Mouse (Mus musculus) layer of hippocampus, postnatal 36 days (tissue): ENCODE measurements at regions not wholly inside any gene's neighbourhood (a gene's known extent, or its start where the extent isn't known, plus 50 kb on each side); places are given as distances from the start of the nearest gene placed in this dataset.
"Not testable (repeated sequence)": the region's sequence is repeated elsewhere in the genome, so short reads cannot be mapped to it uniquely, and the experiment has no call there.

Experiments
- DNase-seq, 2 experiments: peaks; one replicate each; pipeline ENCODE4 v3.0.0; 2022

DNA sequence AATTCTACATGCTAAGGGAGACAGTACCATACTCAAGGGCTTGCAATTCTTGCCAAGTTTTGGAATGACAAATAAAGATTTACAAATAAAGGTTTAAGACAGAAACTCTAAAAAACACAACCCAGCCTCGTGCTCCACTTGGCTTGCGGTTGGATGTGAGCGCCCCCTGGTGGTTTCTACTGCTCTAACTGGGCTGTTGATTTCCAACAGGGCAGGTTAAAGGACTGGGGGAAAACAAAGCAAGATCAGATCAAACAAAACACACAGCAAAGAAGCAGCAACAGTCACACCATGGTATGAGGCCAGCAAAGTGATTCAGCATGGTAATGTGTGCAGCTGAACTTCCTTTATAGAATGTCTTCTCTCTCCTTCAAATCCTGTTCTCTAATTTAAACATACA lies 339.2 kb downstream of the Adam3 start:
- peak; percentile 63 to 77 for DNase-seq

DNA sequence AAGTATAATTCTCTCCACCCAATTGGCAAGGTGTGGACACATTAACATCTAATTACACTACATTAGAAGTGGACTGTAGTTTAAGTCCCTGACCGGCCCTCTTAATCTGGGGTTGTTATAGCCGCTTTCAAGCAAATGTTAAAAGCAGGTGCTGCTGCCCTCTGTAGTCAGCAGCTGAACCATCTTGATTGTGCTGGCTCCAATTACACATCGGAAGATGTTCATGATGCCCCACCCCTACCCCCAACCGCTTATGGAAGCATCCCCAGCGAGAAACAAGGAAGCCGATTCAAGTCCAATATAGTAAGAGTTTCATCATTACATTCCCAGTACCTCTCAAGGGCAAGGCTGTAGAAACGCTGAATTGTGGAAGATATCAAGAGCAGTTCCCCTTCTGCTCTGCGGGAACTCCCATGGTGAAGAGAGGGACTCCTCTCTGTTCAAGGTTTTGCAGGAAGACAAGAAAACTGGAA lies 341.7 kb downstream of the Adam3 start:
- DNase-seq = no peak

DNA sequence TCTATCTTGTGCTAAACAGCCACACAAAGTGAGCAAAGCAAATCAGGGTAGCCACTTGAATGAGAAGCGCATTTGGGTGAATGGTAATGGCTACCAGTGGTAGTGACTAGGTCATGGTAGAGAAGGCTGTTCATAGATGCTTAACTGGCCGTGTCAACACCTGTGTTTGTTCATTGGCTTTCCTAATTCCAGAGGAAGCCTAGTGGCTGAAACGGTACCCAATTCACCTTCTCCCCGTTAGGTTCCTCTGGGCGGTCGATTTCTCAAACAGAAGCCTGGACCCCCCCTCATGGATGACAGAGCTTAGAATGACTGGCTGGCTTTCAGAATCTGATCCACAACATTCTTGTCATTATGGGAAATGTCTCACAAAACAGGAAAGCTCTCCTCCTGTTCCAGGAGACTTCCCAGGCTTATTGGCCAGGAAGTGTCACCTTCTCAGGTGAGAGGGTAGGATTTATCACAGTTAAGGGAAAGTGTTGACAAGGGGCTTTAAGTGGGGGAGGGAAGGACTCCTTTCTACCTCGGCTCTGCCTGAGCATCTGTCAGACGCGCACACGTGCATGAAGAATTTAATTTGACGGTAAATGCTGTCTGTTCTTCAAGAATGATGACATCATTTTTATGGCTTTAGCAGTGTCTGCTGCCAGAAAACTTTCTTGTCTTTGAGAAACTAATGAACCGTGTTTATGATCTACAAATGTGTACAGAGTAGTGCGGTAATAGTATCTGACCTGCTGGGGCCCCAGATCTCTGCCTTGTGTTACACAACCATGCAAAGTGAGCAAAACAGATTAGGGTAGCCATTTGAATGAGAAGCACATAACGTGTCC lies 342.3 kb downstream of the Adam3 start:
- no peak for DNase-seq

DNA sequence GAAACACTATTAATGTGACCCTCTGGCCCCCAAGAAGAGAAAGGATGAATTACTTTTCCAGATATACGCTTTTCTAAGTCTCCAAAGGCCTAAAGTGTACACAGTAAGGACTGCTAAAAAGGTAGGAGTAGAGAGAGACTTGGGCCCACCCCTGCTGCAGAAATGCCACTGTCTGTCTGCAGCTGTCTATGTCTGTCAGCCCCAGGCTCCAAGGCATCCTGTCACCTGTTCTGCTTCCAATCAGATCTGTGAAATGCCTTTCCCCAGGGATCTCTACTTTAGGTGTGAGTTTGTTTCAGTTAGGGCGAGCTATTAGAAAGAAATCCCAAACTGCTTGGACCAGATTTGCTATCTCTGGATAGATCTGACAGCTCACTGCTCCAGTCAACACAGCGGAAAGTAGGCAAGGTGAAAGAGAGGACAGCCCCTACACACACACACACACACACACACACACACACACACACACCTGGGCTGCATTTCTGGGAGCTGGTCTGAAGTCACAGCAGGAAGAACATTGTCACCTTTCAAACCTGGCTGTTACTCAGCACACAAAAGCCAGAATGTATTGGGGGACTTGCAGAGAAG lies 343.9 kb downstream of the Adam3 start:
- DNase-seq = no peak

DNA sequence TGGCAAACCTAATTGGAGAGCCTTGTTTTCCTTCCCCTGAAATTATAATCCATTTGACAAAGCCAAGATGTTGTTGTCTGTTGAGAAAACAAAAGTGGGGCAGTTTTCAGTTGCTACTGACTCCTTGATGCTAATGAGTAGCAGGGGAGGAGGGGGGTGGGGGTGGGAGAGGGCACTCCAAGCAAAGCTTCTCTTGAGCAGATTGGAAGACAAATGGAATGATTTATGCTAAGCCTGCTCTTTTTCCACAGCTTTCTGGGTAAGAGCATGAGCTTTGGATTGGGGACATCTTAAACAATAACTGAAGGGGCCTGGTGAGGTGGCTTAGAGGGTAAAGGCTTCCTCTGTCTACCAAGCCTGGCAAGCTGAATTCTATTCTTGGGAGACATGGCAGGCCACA lies 347.6 kb downstream of the Adam3 start:
- DNase-seq = no peak

DNA sequence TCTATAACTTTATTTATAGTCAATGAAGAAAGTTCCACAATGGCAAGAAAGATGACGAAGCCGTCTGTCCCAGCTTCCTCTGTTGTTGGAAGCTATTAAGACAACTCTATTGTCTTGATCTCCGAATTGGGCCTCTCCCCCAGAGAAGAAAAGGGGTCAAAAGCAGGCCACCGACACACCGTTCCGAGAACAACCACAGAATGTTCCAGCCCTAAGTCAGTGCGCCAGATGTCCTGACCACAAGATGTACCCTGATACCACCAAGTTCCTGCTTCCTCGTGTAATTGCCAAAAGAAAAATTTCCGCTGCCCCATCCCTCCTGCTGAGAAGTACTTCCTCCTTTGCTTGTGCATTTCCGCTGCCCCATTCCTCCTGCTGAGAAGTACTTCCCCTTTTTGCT lies 348.8 kb downstream of the Adam3 start:
- not testable (repeated sequence) for DNase-seq

DNA sequence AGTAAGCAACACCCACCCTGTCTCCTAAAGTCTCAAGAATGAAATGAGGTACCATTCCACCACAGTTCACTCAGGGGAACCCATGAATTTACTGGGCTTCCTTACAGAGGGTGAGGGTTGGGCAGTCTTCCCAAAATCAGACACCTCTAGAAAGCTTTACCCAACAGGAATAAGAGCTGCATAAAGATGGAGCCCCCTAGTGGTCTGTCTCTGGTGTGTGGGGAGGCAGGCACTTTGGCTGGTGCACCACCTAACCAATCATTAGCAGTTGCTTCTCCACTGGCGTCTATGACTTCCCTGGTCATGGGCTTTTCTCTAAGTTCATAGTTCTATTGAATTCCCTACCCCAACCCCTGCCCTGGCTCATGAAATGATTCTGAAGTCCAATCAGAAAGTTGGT lies 351.1 kb downstream of the Adam3 start:
- DNase-seq = no peak

DNA sequence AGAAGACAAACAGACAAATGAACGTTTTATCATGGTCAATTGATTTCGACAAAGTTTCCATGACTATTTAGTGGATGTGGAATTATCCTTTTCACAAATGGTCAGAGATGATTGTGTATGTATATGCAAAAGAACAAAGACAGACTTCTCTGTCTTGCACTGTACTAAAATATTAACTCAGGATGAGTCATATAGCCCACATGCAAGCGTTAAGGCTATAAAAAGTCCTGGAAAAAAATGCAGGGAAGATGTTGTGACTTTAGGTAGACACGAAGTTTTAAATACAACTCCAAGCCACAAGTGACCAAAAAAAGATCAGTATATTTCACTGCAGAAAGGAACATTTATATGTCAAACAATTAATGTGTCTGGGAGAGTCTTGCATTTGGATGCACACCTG lies 353.6 kb downstream of the Adam3 start:
- DNase-seq = no peak

DNA sequence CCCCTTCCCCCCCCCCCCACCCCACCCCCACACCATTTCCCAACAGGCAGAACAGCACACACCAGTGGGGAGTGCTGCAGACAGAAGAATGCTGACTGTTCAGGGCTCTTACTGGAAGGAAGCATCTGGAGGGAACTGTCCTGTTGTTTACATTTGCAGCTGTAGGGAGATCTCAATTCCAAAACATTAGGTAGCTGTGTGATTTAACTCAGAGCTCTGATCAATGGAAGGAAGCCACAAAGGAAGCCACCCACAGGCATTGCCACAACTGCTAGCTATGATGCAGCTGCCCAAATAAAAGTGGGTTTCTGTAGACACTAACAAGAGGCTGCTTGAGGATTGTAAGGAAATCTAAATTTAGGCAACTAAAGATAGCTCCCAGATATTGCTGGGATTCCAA lies 359.7 kb downstream of the Adam3 start:
- no peak for DNase-seq

DNA sequence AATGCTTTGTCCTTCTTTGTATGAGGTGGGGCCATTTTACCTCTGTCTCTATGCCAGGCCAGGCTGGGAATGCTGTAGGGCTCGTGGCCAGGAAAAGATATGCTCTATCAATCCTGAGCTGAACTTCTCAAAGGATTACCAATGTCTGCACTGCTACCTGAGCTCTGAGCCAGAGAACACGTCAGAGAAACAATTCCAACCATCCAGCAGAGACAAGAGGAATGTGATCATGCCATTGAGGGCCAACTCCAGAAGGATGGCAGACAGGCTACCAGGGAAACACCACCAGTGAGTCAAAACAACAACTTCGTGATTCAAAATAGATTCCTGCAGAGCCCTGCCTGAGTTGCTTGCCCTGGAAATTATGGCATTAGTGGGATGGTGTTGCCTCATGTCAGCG lies 361.0 kb downstream of the Adam3 start:
- DNase-seq = no peak

DNA sequence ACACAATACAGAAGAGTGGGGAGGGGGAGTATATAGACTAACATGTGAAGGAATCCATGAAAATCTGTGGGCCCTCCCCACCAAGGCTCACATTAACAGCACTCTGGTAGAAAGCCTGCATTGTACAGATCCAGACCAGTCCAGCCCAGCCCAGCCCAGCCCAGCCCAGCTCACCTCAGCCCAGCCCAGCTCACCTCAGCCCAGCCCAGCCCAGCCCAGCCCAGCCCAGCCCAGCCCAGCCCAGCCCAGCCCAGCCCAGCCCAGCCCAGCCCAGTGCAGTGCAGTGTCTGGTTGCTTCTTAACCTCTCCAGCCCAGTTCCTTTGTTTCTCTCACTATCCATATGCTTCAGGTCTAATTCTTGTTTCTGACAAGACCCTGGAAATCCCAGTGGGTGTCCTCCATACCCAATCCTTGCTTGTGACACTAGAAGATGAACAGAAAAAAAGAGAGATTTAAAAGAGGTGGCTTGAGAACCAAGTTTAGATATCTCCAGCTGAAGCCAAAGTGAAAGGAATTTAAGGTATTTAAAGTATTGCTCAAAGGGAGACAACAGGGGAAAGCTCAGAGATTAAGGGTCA lies 366.5 kb downstream of the Adam3 start:
- no peak for DNase-seq

DNA sequence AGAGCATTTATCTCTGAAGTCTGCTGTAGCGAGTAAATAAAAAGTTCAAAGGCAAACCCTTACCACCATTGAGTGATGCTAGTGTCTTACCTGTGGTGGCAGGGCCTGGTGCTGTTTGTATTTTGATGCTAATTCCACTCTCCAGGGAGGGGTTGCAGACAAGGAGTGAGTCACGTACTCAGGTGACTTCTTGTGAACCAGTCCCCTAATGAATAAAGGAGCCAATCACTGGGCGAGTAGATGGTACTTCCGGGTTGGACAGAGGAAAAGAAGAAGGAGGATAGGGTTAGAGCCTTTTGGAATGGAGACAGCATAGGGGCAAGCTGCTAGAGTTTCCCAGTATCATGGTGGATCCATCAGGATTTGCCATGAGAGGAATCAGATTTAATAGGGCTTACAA lies 370.5 kb downstream of the Adam3 start:
- DNase-seq = no peak

DNA sequence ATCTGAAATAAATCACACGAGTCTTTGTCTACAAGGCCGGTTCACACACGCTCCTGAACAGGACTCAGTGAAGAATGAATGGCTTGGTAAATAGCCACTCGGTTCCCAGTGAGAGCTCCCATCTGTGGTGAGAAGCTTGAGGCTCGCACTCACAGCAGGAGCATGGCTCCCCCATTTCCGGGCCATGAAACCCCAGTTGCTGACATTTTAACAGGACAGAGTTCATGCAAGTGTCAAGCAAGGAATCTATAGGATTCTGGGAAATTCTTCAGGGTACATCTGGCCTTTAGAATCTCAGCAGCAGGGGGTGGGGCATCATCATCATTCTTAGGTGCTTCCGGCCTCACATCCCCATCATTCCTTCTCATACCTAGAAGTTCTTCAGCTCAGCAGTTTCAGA lies 371.8 kb downstream of the Adam3 start:
- DNase-seq = no peak

DNA sequence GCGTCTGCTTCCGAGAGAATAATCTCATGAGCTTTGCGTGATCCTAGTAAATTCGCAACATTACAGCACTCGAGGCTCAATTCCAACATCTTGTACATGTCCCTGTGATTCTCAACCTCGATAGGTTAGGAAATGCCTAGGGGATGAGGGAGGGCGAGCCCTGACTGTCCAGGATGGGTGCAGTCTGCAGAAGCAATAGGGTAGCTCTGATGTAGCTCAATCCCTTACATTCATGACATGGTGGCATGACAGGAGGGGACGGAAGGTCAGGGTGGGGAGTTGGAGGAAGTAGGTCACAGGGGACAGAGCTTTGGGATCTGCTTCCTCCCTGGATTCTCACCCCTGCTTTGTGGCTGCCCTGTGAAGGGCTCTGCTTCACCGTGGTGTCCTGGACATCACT lies 373.3 kb downstream of the Adam3 start:
- DNase-seq = no peak

DNA sequence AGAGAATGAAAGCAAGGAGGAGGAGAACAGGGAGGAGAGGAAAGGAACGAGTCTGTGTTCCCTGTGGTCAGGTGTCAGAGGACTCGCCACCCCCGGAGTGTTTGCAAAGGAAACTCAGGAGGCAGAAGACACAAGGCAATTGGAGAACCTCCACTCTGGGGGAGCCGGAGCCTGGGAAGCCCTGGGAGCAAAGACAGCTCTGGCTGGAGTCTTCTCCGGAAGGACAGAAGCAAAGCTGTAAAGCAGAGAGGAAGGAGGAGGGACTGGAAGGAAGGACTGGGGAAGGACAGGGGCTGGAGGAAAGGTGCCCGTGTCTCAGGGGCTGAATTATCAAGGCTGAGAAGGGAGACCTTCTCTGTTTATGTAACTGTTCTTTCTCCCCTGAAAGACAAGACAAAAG lies 373.9 kb downstream of the Adam3 start:
- DNase-seq = no peak

DNA sequence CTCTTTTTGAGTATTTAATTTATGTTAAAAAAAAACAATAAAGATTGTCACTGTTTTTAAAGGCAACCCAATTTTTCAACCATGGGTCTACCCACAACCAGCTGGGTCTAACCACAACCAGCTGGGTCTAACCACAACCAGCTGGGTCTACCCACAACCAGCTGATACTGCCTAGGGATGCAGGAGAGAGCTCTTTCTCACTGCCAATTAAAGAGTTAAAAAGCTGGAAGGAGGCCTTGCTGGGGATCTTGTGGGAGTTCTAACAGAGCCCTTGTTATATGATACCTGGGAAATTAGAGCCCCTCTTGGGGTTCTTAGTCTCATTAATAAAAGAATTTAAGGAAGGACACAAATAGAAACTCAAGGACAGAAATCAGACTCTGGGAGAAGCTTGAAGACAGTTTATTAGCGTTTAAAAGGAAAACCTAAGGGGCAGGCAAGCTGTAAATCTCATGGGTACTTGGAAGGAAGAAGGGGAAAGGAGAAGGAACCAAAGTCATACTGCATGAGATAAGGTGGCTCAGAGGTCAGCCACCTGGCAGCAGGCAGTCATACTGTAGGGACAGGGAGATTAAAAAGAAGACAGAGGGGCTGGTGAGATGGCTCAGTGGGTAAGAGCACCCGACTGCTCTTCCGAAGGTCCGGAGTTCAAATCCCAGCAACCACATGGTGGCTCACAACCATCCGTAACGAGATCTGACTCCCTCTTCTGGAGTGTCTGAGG lies 379.1 kb downstream of the Adam3 start:
- DNase-seq = no peak

DNA sequence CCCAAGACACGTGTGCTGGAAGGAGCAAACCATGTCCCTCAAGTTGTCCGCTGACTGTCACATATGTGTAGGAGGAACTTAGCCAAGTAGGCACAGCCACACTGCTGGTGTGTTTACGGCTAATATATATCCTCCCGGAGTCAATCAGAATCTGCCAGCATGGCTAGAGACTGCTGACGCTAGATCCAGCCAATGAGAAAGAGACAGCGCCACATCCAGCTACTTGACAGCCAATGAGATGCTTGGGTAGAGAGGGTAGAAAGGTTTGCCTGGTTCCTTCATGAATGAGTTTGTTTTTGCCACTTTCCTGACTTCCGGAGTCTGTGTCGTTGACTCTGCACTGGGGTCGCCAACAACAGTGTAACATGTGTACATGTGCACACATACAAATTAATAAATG lies 387.0 kb downstream of the Adam3 start:
- DNase-seq = no peak

DNA sequence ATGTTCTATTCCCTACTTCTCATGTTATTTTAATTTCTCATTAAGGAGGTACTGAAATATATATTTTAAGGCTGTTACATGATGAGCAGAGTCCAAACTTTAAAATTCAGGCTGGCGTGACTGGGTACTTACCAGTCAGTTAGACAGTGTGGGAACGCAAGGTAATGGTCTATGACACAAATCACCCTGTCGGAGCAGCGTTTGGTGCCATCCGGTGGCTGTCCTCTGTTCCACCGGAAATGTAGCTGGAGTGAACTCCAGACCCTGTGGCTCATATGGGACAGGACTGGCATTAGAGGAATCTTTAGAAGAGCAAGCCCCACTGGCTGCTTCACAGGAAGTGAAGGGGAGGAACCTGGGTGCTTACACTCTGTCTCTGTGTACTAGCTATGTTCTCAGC lies 388.0 kb downstream of the Adam3 start:
- DNase-seq = peak; percentile 21 to 30

DNA sequence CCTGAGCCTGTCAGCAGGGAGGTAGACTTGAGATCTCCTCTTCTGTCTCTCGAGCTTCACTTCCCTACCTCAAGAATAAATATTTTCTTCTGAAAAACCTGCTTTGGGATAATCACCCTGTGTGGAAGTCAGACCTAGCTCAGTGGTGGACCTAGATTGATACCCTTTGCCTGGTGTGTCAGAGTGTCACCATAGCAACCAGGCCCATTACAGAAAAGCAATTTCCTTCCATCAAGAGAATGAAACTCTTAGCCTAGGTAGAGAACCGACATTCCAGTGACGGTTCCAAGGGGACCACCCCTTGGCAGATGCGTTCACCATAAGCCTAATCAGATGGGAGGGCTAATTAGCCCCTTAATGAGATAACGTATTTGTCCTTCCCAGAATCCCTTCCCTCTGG lies 389.9 kb downstream of the Adam3 start:
- DNase-seq = no peak

DNA sequence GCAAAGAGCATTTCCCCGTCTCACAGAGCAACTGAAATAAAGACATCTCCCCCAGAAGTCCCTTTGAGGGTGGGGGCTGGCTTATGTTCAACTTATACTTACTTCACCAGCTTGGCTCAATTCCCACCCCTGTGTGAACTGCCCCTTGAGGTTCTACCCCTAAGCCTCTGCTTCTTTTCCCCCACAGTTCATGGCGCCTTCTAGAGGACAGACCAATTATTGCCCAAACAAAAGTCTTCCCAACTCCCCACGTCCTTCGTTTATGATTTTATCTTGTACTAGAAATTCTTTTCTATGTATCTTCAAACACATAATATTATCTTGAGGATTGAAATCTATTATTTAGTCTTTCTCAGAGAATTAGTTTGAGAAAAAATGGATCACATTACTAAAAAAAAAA lies 391.9 kb downstream of the Adam3 start:
- DNase-seq = no peak

DNA sequence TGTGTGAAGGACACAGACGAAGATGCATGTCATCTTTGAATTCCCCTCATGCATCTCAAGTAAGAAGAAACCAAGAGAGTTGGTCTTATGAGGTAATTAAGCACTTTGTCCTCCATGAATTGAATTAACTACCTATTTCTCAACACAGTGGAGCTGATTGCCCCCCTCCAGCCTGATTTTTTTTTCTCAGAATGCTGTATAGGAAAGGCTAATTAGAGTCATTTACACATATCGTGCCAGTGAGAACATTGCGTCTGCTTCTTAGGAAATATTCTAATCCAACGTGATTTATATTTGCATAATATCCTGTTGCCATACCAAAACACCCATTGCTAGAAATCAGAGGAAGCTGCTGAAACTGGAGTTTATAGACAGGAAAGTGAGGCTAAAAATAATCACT lies 414.8 kb downstream of the Adam3 start:
- DNase-seq = no peak

DNA sequence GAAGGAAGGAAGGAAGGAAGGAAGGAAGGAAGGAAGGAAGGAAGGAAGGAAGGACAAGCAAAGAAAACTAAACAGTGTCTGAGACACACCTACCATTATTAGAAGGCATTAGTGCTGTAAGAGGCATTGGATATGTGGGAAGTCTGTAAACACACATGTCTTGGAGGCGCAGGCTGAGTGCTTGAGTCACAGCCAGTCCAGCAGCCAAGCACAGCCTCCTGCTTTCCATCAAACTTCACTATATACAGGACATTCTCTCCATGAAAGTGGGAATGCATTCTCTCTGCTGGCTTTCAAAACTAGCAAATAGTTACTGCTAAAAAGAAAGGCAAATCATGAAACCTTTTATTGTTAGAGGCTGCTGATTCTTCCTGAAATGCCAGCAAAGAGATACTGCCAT lies 431.1 kb downstream of the Adam3 start:
- no peak for DNase-seq

DNA sequence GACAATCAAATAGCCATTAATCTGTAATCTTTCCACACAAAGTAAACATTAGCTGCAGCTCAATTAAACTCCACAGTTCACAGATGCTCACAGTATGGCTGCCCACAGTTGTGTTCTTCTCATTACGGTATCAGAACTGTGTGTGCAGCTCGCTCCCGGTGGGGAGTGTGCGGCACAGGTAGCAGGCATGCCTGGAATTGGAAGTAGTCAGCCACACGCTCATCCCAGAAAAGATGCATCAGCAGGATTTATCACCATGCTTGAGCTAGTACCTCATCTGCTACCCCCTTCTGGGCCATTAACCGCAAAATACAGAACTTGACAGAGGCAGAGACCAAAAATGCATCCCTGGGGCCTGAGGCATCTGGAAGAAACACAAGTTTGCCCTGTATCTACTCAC lies 437.8 kb downstream of the Adam3 start:
- no peak for DNase-seq
